Mouse (Mus musculus): ENCODE data around the gene Tgfbr1.
"Not testable (repeated sequence)": the region's sequence is repeated elsewhere in the genome, so short reads cannot be mapped to it uniquely, and the experiment has no call there.

The Tgfbr1 gene

DNA sequence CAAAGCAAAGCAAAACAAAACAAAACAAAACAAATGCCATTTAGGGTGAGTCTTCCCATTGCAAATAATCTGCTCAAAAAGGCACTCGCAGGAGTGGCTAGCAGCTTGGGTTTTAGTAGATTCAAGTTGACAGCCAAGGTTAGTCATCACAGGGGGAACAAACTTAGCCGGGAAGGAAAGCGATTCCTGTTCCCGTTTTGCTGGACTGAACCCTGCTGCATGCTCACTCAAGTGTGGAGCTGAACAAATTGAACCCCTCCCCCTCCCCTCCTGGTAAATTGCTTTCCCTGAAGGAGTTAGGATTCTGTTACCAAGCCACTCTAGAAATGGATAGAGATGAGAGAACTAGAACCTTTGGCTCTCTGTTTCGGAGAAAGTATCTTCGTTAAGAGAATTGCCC, 3.3 kb upstream of the Tgfbr1 start:
- no peak for DNase-seq (ENCODE audit: low read depth)

DNA sequence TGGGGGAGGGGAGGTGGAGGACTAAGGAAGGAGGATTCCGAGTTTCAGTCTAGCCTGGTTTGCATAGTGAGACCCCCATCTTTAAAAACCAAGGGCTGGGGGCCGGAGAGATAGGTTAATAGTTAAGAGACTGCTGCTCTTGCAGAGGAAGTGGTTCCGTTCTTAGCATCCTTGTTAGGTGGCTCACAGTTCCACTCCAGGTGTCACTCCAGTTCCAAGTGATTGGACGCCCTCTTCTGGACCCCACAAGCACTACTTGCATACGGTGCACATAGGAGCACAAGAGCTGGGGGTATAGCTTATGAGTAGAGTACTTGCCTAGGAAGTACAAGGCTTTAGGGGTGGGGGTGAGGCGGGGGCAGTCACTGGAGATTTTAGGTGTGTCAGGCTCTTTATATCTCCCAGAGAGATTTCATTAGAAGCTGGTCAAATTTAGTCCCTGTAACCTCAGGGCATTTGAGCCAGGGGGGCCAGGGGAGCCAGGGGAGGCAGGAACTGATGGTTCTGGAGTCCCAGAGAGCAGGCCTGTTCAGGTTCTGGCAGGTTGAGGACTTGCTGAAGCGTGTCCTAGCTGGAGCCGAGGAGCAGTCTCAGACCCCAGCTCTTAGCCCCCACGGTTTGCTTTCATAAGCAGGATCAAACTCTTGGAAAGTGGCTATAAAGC, 1.5 kb upstream of the Tgfbr1 start:
- peak; percentile 91 for DNase-seq (ENCODE audit: low read depth)

DNA sequence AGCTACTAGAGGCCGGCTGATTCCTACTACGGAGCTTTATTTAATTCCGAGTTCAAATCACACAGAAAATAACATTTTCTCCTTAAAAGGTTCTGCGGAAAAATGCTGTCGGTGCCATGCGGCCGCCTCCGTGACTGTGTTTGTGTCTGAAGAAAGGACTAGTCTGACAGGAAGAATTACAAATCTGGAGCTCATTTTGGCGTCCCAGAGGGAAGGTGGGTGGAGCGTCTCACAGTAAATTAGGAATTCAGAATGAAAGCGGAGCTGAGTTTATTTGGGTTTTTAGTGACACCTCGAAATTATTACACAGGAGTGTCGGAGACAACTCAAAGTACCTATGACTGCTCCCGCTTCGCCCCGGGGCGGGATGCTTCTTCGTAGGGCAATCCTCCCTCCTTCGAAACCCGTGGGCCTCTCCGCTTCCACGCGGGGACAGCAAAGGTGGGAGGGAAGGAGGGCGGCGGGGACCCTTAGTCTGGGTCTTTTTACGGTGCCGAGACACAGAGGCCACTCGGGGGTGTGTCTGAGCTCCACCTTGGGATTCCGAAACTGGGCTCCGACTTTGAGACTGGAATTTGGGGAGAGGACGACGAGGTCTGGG, 861 bp upstream of the Tgfbr1 start:
- peak; percentile 64 for DNase-seq (ENCODE audit: low read depth)

DNA sequence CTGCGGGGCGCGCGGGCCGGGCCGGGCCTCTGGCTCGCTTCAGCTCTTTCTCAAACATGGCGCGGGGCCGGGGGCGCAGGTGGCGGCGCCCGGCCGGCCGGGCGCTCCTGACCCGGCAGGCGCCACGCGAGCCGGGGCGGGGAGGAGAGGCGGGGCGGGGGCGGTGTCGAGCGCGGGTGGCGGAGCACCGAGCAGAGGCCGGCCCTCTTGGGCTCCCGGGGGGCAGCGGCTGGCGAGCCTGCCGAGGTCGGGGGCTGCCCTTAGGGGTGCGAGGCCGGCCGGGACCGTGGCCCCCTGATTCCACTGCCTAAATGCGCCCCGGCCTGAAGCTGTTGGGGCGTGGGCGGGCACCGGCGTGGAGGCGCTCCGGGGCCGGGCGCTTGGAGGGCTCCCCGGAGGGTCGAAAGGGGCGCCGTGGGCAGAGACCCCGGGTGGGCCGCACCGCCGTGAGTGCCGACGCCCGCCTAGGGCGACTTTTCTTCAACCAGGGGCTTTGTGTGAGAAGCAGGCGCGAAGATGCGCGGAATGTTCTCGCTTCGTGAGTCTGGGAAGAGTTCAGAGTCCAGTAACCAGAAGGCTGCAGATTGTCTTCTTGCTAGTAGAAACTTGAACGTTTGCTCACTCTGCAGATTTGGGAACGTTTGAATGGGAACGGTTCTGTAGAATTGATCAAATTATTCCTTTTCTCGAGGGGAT, 542 bp downstream of the Tgfbr1 start:
- peak; percentile 41 for DNase-seq (ENCODE audit: low read depth)

DNA sequence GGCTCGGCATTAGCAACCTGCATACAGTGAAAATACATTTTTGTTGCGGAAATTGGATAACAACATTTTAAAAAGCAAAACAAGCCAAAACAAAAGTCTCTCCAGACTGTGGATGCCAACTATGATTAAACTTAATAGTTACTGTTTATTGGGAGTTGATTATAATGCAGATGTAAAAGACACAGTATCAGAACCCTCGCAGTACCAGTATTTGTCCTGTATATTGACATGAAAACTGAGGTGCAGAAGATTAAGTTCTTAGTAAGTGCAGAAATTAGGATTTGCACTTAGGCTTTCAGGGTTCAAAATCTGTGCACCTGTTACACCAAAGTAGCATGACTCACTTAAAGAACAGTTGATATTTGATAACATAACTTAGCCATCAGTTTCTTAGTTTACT, 1.3 kb downstream of the Tgfbr1 start:
- no peak for DNase-seq (ENCODE audit: low read depth)

DNA sequence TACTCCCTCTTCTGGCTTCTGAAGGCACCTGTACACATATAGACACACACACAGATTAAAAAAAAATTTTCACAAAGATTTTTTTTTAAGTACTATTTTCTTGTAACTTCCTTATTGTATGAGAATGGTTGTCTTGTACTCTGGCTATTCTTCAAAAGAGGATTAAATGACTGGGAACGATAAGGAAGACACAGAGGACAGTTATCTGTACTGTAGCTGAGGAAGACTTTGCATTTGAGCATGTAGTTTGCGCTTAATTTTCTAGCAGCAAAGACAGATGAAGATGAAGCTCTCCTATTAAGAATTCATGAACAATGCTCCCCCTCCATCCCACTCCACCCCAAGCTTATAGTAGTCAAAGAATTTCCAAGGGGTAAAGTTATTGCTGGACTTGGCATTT, 9.6 kb downstream of the Tgfbr1 start:
- DNase-seq (ENCODE audit: low read depth) = no peak

DNA sequence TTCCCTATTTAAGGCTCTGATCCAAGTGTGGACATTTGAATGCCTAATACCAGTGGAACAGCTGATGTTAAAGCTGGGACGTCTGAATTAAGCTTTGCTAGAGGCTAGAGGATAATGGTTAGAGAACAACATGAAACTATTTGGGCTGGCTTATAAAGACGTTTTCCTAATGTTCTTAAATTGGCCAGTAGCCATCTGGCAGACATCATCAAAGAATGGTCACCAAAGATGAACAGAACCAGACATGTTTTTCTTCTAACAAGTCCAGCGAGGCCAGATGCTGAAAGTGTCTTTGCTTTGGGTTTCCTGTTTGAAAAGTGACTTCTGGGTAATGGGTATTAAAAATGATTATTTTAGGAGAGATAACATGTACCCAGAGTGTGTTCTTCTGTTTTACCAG, 10.1 kb downstream of the Tgfbr1 start:
- DNase-seq (ENCODE audit: low read depth) = no peak

DNA sequence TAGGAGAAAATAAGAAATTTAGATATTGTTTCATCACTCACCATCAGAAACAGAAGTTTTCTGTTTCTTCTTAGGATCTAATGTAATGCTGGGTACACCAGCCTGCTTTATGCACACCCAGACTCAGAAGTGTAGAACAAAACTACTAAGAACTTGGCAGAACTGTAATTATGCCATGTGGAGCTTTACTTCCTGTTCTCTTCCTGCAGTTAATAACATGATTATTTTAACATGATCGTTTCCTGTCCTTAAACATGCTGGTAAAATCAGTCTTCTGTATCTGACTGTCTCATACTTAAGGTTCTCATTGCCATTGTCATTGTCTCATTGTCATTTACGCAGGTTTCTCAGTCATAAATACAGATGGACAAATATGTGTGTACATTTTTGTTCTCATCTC, 15.7 kb downstream of the Tgfbr1 start:
- DNase-seq (ENCODE audit: low read depth) = no peak

DNA sequence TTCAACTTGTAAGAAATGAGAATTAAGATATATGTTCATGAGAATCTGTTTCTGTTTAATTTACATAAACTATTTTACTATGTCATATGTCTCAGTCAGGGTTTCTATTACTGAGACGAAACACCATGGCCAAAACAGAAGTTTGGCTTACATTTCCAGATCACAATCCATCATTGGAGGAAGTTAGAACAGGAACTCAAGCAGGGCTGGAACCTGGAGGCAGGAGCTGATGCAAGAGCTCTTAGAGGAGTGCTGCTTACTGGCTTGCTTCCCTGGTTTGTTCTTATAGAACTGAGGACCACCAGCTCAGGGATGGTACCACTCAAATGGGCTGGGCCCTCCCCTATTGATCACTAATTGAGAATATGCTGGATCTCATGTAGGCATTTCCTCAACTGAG, 25.7 kb downstream of the Tgfbr1 start:
- no peak for DNase-seq (ENCODE audit: low read depth)

DNA sequence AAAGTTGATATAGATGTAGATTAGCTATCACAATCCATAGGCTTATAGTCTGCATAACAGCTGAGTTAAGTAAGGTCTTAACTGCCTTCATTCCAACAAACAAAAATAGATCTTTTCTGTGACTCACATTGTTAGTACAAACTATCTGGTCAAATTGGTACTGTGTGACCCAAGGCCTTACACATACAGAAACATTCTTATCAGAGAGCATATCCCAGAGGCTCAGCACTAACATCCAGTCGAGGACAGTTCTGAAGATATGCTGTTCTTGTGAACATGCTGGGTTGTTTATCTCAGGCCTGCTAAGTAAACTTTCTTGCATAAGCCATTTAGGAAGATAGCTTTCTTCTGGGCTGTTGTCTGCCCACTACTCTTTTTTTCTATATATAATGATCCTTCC, 29.4 kb downstream of the Tgfbr1 start:
- DNase-seq (ENCODE audit: low read depth) = no peak

DNA sequence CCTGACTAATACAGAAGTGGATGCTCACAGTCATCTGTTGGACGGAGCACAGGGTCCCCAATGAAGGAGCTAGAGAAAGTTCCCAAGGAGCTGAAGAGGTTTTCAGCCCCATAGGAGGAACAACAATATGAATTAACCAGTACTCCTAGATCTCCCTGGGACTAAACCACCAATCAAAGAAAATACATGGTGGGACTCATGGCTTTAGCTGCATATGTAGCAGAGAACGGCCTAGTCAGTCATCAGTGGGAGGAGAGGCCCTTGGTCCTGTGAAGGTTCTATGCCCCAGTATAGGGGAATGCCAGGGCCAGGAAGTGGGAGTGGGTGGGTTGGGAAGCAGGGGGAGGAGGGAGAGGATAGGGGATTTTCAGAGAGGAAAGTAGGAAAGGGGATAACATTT, 38.9 kb downstream of the Tgfbr1 start:
- DNase-seq (ENCODE audit: low read depth) = not testable (repeated sequence)

DNA sequence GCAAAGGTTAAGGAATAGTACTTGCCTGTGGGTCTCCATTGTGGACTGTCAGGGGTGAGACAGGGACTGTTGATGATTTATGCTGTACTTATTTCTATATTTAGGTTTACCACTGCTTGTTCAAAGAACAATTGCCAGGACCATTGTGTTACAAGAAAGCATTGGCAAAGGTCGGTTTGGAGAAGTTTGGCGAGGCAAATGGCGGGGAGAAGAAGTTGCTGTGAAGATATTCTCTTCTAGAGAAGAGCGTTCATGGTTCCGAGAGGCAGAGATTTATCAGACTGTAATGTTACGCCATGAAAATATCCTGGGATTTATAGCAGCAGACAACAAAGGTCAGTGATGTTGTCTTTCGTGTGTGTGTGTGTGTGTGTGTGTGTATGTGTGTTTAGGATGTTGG, 43.2 kb downstream of the Tgfbr1 start:
- no peak for DNase-seq (ENCODE audit: low read depth)

DNA sequence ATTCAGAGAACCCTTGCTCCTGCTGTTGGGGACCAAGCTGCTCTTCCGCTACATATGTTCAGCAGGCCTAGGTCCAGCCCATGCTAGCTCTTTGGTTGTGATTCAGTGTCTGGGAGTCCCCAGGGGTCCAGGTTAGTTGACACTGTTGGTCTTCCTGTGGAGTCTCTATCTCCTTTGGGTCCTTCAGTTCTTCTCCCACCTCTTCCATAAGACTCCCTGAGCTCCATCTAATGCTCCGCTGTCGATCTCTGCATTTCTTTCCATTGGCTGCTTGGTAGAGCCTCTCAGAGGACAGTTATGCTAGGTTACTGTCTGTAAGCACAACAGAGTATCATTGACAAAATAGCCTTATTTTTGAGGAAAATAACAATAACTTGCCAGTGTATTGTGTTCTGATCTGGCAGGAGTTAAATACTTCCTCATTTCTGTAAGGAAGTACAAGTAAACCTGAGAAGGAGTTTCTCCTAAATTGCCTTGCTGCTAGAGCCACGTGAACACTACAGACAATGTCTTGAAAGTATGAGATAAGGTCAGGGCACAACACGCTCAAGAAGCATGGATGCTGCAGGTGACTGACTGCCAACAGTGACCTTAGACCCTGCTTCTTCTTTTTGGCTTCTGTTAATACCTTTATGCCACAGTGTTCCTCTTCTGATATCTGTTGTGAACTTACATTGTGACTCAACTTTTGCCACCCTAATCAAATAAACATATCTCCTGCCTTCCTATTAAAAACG, 45.1 kb downstream of the Tgfbr1 start:
- no peak for DNase-seq (ENCODE audit: low read depth)

DNA sequence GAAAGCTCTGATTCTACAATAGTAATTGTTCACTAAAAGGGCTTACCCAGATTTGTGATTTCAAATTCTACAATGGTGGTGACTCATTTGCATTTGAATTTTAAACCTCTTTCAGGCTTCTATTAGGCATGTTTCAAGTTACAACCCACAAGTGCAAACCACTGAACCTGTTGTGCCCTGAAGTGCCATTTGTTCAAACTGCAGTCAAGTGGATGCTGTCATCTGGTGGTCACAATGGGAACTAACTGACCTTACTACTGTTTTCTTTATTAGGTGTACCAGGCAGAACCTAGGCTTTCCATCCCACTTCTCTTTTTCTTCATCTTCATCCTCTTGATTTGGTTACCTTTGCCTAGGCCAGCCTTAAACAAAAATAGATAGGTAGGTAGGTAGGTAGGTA, 46.8 kb downstream of the Tgfbr1 start:
- peak; percentile 57 for DNase-seq (ENCODE audit: low read depth)

DNA sequence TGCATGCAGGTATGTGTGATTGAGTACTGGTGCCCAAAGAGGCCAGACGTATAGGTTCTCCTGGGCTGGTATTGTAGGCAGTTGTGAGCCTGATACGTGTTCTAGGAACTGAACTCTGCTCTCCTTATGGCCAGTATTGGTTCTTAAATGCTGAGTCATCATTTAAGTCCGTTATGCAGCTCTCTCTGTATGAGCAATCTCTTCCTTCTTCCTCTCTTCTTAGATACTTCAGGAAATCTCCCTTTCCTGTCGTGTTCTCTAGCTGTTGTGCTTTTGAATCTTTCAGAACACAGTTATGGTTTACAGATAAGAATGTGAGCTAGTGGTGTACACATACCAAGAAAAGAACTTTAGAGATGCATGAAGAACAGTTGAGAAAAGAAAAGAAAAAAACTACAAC, 47.3 kb downstream of the Tgfbr1 start:
- no peak for DNase-seq (ENCODE audit: low read depth)

DNA sequence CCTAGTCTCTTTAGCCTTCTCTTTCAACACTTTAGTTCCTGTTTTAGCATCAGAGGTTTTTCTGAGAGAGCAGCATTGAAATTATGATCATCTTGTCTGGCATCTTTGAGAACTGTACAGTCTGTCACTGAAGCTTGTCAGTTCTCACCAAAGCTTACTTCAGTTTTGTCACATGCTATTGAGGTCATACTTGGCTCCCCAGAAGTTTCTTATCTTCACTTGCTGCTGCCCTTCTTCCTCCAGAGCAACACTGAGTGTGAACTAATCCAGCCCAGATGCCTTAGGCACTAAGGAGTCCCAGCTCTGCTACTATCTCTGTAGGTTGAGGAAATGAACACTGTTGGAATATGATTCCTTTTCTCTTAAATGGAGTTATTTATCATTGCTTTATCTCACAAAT, 49.2 kb downstream of the Tgfbr1 start:
- DNase-seq (ENCODE audit: low read depth) = no peak

DNA sequence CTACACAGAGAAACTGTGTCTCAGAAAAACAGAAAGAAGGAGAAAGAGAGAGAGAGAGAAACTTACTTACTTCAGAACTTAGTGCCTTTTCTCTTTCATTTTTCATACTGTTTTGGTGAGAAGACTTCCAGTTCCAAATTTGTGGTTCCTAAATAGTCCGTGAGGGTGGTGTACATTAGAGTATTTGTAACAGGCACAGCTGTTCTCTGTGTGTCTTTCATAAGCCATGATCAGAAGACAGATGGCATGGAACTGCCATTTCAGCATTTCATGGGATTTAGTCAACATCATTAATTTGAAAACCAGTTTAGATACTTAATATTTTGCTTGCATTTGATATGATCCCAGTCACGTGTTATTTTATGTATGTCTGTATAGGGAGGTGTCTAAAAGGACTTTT, 51.5 kb downstream of the Tgfbr1 start:
- DNase-seq (ENCODE audit: low read depth) = no peak

DNA sequence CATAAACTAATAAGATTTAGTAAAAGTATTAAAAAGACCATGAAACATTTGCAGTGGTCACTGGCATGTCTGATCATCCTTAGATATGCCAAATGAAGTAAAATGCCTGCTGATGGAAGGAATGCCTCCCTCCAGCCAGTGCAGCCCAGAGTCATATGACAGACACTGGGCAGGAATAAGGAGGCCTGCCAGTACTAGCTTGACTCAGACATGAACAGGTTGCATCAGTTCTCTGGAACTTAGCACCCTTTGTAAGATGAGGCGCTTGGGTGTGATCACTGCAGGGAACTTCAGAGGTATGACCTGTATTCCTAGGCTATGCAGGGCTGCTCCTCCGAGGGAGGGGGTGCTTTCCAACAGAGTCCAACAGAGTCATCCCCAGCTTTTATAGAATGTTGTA, 54.1 kb downstream of the Tgfbr1 start:
- no peak for DNase-seq (ENCODE audit: low read depth)

DNA sequence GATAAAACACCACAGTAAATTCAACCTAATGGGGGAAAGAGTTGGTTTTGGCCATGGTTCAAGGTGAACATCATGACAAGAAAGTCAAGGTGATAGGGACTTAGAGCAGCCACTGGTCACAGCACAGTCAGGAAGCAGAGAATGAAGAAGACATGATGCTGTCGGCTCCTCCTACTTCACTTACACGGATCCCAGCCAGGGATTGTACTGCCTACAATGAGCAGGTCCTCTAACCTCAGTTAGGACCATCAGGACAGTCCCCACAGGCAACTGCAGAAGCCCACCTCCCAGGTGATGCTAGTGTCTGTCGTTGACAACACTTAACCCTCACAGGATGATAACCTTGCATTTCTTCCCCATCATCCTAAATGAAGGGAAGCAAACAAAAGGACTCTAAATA, 64.8 kb downstream of the Tgfbr1 start:
- DNase-seq (ENCODE audit: low read depth) = no peak

DNA sequence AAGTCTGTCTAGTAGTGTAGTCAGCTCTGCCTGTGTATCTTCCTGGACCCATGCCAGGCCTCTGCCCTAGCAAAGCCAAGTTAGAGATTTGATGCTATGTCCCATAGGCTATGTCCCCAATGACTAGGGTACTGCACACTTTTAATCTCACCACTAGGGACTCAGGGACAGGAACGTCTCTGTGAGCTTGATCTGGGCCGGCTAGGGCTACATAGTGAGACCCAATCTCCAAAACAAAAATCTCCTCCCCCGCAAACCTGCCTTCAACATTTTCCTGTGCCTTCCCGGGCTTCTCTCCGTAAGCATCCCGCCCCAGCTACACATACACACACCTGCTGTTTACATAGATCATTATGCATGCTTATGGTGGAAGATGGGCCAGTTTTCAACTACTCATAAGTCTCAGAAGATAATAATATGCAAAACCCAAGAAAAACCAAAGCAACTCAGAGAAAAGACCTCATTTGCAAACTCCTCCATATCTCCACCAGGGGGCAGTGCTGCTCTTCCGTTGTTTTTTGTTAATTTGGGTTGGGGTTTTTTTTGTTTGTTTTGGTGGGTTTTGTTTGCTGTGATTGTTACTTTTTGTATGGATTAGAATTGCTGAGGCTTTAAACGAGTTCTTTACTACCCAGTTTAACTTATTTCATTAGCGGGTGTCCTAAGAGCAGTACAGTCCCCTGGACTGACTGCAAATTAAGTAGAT, 66.4 kb downstream of the Tgfbr1 start:
- DNase-seq (ENCODE audit: low read depth) = peak; percentile 45

DNA sequence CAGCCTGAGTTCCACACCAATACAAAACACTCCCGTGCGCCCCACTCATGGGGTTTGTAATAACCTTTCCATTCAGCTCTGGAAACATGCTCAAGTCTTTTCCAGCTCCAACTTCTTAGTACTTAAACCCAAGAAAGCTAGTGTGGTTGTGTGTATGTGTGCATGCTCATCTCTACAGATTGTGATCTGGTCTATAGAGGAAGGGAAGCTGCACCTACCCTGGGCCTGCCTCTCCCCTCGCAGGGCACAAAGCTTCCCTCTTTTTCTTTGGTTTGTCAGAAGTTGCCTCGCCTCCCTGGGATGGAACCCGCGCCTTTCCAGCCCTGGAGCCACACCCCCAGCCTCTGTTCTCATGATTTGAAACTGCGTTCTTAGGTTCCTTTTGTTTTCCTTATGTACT, 67.2 kb downstream of the Tgfbr1 start:
- DNase-seq (ENCODE audit: low read depth) = no peak

DNA sequence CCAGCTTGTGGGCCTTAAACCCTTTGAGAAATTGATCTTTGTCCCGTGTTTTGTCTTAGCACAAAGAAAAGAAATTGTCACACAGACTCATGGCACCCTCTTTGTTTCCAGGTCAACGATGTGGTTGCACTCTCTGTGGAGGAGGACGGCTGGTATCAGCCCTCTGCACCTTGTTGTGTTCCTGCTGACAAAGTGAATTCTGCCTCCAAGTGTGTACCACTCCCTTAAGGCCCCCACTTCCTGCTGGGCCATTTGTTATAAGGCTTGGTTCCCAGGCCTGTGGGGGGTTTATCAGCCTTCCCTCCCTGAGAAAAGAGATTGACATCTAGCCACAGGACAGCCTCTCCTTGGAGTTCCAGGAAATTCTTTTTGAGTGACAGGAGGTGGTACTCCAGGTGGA, 69.2 kb downstream of the Tgfbr1 start:
- DNase-seq (ENCODE audit: low read depth) = no peak

Data from naive thymus-derived CD4-positive, alpha-beta T cell, adult 2 months (primary cell).